Mouse (Mus musculus): ENCODE data around the gene Kdm5a.

DNA sequence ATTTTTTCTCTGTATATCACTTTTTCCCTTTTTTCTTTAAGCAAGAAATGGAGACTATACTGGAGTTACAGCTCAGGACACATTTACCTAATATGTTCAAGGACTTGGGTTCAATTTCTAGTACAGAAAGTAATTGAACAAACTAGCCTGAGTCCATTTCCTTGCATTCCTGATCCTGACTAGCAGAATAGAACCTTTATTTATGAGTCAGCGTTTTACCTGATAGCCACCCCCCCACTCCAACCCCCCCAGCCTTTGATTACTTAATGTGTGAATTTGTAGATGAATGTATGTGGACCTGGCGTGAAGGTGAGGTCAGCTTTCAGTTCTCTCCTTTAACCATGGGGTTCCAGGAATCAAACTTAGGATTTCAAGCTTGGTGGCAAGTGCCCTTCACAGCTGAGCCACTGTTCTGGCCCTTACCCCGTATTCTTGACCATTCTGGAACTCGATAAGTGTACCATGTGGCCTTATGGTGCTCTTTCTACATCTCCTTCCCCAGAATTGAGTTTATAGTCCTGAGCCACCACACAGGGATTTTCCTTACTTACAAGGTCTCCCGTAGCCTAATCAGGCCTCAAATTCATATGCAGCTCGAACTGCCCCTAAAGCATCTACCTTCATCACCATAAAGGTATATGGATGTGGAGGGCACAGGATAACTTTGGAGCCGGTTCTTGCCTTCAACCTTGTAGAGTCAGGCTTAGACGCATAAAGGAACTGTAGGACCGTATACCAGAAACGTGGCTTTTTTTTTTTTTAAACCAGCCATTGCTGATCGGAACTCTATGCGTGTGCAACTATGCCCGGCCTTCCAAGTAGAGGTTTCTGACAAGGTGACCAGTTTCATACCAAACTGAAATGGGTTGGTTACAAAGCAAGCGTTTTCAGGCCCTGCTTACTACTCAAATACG is 893 bp upstream of the Kdm5a start:
- TF ChIP-seq CTCF (IDR thresholded peaks at IDR 0.05; ENCODE audit: low read depth) (no peak), EP300 (IDR thresholded peaks at IDR 0.05; ENCODE audit: low read depth) (no peak)

Data from liver, embryonic 14.5 days (tissue).